Mouse (Mus musculus) ovary, adult 18-20 months (tissue): ENCODE measurements around the gene Nap1l1.

ENCODE experiments used
- DNase-seq: peaks from one replicate; pipeline ENCODE4 v3.0.0; 2022; ENCODE audit warnings: low spot score, mixed read lengths

The Nap1l1 gene

DNA sequence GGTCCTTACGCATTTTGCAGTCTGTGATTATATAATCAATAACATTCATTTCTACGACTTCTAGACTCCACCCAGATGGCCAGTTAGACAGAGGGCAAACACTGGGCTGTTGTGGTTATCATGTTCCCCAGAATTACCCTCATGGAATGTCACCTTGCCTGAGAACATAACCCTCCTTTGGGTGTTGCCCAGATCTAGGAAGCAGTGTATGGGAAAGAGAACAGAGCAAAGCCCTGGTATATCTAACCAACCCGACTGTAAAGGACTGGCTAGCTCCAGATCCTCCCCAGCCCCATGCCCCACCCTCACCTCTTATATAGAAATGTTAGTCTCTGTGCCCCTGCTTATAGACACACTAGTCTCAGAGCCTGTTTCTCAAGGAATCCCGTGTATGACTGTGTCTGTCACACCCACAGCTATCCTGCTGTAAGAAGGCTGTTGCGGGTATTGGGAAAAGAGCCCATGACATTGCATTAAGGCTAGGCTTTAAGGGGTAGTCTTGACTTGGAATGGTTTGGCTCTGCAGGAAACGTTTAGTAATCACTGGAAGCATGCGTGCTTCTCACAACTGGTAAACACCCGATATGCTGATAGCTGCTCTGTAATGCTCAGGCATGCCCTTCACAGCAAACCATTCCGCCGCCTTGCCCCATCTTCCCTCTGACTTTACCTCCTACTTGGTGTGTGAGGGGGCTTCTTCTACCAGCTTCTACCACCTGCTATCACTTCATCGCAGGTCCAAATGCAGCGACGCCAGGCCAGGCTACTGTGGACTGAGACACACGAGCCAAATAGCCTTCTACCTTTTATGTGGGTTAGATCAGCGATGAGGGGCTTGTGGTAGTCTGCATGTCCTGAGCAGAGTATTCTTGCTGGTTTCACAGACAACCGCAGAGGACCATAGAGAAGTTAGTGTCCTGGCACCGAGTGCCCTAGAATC, 42.3 kb downstream of the Nap1l1 start:
- DNase-seq: no peak

DNA sequence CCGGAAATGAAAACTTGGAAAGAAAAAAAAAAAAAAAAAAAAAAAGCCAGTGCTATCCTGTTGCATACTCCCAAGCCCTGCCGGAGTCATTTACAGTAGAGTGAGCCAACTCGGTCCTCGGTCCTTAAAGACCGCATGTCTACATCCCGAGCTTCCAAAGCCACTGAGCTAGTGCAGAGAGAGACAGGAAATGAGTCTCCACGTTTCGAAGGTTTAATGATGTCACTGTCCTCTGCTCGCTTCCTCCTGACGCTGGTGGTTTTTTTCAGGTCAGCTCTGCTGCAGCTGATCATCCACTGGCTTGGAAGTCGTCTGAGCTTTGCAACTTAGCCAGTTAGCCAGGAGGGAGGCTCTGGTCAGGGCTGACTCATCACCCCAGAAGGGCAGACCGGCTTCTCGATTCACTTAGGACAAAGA, 43.2 kb downstream of the Nap1l1 start:
- peak; percentile 39 for DNase-seq

DNA sequence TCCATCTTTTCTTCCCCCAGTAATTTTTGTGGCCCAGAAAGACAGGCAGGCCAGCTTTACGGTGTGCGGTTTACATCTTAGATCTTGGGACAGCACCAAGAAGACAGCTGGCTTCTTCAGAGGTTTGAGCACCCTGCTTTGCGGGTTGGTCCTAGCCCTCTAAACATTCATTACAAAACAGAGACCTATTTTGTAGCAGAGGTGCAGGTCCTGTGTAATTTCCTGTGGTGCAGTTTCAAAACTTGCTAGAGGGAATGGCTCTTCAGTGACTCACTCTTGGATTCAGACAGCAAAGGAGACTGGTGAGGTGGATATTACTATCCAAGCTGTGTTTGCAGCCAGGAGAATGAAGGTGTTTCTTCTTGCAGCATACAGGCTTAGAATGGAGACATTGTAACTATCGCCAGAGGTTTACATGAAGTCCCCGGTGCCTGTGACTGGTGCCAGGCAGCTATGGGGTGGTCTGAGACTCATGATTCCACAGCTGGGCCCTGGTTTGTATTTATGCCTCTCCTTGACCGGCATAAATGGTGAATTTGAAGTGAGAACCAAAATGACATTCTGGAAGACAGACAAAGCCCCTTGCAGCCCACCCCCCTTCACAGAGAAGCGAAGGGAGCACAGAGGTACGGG, 43.9 kb downstream of the Nap1l1 start:
- no peak for DNase-seq

DNA sequence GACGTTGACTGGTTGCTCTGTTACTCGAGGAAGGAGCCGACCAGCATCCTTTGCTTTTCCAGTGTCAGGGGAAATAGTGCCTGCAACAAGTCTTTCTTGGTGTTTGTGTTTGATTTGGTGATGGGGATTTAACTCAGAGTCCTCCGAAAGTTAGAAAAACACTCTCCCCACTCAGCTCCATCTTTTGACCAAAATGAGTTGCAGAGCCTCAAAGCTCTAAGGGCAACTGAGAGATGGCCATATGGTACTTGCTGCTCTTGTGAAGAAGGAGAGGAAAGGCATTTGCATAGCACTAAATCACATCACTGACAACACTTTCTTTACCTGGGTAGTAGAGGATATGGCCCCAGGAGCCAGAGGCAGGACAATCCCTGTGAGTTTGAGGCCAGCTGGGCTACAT, 45.3 kb downstream of the Nap1l1 start:
- no peak for DNase-seq

DNA sequence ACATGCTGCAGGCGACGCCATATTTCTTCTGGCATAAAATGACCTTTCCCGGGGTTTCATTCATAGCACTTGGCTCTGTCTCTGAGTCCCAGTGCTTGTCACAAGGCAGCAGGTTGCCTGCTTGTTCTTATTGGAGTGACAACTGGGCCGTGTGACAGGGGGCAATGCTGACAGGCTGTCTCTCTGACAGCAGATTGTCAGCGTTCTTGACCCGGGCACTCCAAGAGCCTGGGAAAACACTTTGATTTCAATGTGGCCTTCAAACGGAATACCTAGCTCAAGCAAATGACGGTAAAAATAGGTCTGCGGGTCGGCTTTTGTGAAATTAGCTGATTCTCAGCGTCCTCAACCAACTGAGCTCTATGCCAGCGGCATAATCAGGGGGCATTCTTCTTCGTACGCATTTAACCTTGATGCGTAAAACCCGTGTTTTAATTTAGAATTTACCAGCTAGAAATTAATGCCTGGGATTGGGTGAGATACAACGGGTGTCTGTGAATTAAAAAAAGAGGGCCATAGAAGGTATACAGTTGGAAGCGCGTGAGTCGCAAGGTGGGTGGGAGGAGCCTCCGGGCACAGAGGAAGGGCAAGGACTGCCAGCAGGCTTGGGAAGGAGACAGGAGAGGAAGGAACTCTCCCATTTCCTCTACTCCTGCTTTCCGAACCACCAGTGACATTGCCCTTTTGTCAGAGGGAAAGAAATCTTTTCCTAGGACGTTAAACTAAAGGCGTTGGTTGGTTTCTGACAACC, 46.8 kb downstream of the Nap1l1 start:
- DNase-seq: no peak

DNA sequence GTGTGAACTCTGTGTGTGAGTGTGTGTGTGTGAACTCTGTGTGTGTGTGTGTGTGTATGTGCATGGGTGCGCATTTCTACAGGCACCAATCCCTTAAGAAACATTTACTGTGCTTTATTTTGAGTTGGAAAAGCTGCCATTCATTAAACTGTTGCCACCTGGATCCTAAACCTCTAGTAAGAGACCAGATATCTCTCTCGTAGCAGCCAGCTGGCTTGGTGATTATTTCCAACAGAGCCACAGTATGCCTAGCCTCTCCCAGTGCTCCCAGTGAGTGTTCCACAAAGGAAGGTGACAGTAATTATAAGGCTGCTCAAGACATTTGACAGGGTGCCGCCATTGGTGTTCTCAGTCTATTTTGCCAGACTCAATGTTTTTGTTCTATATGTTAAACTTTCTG, 47.6 kb downstream of the Nap1l1 start:
- no peak for DNase-seq

DNA sequence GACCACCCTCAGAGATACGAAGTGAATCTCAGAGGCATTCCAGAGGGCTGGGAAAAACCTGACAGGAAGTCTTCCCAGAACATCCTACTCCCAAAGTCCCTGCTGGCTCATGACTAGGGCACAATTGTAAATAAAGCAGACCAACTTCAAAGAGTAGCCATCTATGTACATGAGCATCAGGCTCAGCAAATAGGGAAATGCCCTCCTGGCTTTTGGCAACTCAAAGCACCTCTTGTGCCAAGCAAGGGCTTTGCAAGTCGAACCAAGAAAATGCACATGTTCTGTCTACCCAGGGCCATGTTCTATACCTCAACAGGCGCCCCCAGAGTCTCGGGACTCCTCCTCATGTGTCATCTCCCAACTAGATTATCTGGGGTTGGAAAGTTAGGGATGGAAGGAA, 48.6 kb downstream of the Nap1l1 start:
- no peak for DNase-seq

DNA sequence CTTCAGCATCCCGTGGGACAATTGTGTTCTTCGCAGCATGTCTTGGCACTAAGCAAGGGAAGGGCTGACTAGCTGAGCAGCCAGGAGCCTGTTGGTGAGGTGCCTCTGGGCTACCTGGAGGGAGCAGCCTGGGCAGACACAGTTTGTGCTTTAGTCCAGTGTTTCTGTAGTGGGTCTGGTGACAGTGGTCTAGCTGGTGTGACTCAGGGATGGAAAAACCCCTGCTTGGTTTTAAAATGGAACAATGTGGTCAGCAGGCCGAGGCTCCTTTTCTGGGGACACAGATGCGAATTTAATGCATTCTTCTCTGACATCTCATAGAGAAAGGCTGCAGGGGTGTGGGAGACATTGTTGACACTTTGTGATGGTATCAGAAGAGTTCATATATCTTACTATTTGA, 49.2 kb downstream of the Nap1l1 start:
- no peak for DNase-seq

DNA sequence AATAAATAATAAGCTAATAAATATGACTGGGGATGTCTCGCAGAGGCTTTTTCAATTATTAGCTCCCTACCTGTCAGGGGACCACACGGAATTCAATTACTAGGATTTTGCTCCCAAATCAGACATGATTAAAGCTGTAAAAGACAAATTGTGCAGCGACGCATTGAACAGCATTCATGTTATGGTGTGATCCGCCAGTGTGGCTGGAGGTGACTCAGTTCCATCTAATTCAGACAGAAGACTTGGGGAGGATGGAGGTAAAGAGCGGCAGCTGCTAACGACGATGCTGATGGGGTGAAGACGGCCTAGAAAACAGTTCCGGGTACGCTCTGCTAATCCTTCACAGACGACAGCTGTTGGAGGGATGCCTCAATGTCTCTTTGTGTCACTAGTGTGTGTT, 50.9 kb downstream of the Nap1l1 start:
- DNase-seq: no peak

DNA sequence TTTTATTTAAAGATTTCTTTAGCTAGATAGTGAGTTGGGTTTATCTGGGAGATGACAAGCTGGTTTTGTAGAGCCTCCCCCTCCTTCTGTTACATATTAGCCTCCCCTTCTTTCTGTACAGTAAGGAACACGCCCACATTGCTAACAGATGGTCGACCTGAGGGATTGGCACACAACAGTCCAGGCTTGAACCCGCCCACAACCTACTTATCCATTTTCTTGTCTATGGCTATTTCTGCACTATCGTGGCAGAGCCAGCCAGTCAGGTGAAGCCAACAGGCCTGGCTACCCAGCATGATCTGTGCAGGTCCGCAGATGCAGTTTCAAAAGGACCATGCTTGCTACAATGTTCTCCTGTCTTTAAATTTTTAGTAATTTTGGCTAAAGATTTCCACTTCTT, 54.0 kb downstream of the Nap1l1 start:
- DNase-seq: no peak

DNA sequence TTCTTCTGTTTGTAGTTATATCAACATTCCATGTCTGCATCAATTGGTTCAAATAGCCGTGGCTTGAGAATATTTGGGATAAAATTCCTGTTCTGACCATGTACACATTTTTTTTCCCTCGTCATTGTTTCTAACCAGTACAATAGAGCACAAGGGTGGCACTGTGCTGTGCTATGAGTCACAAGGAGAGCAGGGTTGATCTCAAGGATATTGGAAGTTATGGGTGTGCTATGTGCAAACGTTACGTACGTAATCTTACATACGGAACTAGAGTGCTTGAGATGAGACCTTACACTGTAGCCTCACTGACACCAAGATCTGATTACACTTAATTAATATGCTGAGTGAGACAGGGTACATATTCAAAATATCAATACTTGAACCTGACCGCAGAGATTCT, 54.6 kb downstream of the Nap1l1 start:
- DNase-seq: no peak

DNA sequence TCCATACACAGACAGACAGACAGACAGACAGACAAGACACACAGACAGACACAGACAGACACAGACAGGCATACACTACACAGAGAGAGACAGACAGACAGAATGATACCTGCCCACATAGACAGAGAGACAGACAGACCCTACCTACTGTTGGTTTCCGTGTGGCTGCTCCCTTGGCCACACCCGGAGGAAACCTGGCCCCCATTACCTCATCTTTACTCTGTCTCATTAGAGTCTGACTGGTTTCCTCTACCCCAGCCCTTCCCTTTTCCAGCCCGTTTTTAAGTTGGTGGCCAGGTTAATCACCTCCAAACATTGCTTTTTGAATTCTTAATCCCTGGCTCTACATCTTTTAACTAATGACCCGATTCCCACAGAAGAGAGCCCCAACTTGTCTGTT, 55.3 kb downstream of the Nap1l1 start:
- no peak for DNase-seq

DNA sequence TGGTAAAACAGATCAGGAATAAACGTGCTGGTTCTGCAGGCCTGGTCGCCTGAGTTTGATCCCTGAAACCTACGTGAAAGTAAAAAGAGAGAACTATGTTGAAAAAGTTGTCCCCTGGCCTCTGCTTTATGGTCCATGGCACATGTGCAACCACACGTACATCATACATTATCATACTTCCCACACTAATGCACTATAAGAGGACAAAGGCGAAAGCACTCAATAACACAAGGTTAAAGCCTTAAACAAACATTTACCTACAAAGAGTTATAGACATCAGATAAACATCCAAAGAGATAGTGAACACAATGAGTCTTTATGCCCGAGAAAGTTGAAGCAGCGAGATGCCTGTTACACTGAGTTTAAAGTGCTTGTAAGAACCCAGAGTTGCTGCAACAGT, 57.4 kb downstream of the Nap1l1 start:
- no peak for DNase-seq

DNA sequence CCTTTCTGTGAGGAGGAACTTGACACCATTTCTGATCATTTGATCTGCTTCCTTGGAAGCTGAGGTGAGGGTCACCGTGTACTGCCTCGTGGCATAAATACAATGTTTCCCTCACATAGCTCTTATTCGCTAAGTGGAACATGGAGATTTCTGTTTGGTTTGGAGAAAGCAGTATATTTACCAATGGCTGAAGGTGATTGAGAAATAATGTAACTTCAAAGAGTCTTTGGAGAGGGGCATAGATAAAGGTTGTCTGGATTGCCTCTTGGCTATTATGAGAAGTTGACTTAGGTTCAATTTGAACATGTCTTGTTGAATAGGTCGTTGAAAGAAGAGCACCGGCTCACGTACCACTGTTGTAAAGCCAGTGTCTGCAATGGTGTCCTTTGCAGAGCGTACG, 61.7 kb downstream of the Nap1l1 start:
- DNase-seq: no peak

DNA sequence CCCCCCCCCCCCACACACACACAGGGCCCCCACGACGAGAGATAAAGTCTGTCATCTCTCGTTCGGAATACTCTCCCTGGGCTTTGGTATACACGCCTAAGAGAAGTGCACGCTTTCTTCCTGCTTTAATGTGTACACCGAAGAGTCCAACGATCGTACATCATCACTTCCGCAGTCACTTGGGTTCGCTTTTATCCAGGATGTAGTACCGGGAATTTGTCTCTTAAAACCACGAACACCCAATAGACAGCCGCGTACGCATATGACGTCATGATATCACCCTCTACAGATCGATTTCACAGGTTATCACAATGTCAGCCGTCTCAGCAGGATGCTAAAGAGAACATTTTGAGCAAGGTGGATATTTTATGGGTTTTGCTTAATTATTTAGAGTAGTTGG, 64.4 kb downstream of the Nap1l1 start:
- DNase-seq: no peak

DNA sequence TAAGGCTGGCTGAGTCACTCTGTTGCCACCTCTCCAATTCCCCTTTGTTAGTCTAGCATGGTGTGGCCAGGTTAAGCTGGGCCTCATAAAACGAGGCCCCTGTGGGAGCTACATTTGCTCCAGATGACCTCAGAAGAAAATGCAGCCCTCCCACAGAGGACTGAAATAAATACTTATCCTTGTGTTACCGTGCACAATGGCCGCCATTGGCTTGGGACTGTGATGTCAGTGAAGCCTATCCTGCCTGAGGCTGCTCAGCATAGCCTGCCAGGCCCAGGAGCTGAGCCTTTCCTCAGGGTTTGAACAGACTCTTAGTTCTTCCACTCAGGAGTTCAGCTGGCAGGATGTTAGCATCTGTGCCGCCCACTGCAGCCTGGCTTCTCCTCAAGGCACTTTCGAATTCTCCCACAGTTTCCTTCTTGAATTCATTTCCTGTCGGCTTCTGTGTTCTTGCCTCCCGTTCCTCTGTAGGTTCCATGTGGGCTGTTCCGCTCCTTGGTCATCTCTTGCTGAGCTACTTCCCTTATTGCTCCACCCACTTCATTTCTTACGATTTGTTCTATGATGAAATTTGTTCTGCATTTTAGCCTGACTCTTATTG, 66.8 kb downstream of the Nap1l1 start:
- DNase-seq: no peak

DNA sequence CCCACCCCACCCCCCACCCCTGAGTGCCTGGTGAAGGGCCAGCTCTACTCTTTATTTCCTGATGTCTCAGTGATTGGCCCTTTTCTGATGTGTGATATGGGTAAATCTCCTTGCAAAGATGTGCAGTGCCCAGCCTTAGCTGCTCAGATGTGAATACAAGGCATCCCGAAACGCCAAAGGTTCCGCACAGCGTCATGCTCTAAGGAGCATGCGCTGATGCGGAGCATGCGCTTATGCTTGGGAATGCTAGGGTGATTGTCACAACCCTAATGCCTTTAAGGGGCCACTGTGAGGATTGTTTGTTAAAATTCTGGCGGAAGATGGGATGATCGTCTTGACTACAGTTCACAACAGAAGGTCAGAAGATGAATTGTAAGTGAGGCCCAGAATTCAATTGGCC, 67.7 kb downstream of the Nap1l1 start:
- DNase-seq: no peak

DNA sequence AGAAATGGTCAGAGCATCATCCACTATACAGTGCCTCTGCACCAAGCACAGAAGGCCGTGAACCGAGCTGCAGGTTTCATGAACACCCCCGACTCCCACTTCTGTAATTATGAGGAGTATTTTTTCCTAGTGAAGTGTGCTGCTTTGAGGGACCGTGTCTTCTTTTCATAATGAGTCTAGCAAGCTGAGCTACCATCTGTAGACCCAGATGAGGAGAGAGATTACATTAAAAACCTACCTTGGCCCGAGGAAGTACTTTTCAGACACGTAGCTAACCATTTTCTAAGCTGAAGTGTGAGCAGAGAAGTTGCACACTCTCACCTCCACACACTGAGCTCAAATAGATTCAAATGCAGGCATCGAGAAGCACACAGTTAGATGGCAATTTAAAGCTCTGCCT, 70.1 kb downstream of the Nap1l1 start:
- DNase-seq: no peak

DNA sequence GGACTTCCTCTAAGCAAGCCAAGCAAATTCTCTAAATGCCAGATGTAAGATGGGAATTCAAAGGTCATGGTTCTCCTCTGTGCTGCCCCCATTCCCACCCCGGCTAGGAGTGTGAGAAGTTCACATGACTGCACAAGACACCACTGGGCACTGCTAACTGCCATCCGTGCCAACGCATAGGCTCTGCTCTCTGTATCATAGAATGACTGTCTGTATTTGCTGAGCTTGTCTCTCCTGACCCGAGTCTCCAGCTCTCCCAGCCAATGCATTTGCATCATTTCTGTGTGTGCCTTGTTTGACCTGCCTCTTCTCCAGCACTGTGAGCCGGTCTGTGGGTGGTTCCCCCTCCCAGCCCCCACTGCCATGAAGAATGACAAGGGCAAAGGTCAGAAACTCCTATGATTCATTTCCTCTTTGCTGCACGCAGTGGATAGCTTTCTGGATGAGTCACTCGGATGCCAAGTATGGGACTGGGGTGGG, 70.8 kb downstream of the Nap1l1 start:
- no peak for DNase-seq

DNA sequence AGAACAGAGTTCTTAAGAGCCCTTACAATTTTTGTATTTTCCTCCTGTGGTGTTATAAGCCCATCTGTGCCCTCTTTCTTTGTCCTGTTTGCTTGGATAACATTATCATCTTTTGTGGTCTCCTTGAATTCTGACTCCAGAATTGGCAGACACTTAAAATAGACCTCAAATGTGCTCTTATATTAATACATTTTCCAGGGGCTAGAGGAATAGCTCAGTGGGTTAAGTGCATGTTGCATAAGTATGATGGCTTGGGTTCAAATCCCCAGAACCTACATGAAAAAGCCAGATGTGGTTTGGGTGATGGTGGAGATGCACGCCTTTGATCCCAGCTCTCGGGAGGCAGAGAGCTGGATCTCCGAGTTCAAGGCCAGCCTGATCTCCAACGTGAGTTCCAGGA, 71.3 kb downstream of the Nap1l1 start:
- DNase-seq: no peak

DNA sequence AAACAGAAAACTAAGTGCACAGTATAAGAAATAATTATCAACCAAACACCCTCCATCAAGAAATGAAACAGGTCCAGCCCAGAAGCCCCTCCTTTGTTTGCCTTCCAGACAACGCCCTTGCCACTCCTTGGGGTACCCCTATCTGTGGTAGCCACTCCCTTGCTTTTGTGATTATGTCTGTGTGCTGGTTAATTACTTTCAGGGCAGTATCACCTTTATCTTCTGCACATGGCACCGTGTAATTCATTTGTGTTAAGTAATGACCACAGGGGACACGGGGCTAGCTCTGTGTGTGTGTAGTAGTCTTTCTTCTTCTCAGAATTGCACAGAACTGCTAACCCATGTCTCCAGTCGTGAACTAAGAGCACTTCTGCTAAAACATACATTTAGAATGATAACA, 72.6 kb downstream of the Nap1l1 start:
- no peak for DNase-seq
